Mouse (Mus musculus) cerebellum, adult 2 months (tissue): ENCODE results near the gene Spata2. TPM values are rescaled to one million over a fixed set of nuclear protein-coding genes. Genes with fewer than 3 reads are reported as not detected.

ENCODE experiments used
- DNase-seq, 2 experiments: peaks; one replicate each; pipeline ENCODE4 v3.0.0; 2021
- H3K27ac ChIP-seq: fragments of 200-500 bp; 2 replicates; pipeline ENCODE4 v1.5.1; 2012; ENCODE audit warnings: low read length, control low read depth, inconsistent platforms; ENCODE audit not compliant: insufficient read depth
- H3K27me3 ChIP-seq: fragments of 200-500 bp; 2 replicates; pipeline ENCODE4 v1.6.1; 2012; ENCODE audit warnings: inconsistent platforms, mild to moderate bottlenecking, low read length, moderate library complexity; ENCODE audit not compliant: control insufficient read depth, insufficient read depth
- H3K4me1 ChIP-seq: fragments of 200-500 bp; 2 replicates; pipeline ENCODE4 v1.6.1; 2011; ENCODE audit warnings: low read length; ENCODE audit not compliant: control insufficient read depth, insufficient read depth
- H3K4me3 ChIP-seq: fragments of 200-500 bp; replicated peaks from 2 replicates; pipeline ENCODE3; 2011; ENCODE audit warnings: mild to moderate bottlenecking, low read depth, low read length, control low read depth; ENCODE audit not compliant: insufficient read depth
- CTCF ChIP-seq: fragments of 200-500 bp; IDR thresholded peaks from 2 replicates; pipeline ENCODE4 v1.5.1; 2011; ENCODE audit warnings: low read depth, mild to moderate bottlenecking, control low read depth, low read length, moderate library complexity, borderline replicate concordance; ENCODE audit not compliant: insufficient read depth
- POLR2A ChIP-seq: fragments of 200-500 bp; IDR thresholded peaks from 2 replicates; pipeline ENCODE4 v1.6.1; 2011; ENCODE audit warnings: low read length, control low read depth, borderline replicate concordance; ENCODE audit not compliant: insufficient read depth
- WGBS: fragments of 180-500 bp; shearing (Covaris S2); methylation state at CpG from one replicate; pipeline ENCODE4 v1.1.7; 2018; 5-methylcytosine and 5-hydroxymethylcytosine counted together
- polyA plus RNA-seq: library from polyadenylated mRNA; depleted of rRNA; stranded (reverse); fragments of >200 nt; gene quantifications from 2 replicates; pipeline ENCODE4 v1.2.3, GENCODE M21; 2012

The Spata2 gene
- polyA plus RNA-seq, 1 experiment = 80.2 TPM

DNA sequence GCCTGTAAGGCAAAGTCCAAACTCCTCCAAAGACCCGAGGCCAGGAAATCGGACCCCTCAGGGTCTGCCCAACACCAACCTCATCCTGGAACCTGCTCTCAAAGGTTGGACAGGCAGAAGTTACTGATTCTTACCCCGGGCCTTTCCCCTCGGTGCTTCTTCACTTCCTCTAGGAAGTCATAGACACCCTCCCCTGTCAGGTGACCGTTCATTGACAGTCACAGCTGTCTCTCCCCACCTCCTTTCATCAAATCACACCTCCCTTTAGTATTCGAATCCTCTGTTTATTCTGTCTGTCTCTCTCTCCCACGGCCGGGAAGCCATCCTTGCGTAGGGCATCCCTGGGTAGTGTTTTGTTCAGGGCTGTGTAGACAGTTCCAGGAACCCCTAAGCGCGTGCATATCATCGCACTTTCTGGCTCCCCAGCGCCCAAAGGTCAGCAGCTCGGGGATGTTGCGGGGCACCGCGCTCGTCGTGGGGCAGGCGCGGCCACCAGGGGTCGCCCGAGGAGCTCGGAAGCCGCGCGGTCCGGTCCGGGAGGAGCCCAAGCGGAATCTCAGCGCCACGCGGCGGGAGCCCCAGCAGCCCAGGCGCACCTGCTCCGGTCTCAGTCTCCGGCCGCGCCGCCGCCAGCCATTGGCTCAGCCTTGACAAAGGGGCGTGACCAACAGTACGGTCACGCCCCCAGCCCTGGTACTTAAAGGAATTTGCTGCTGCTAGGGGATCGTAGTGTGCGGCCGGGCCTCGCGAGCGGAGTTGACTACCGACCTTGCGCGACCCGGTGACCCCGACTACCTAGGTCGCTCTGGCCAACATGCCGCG is 45.0 kb upstream of the Spata2 start, which contains the start of gene Snai1:
Gene Snai1, plus strand, starts transcription at position 720 of the 822 bp plus-strand sequence.
- TF ChIP-seq POLR2A = no peak
- TF ChIP-seq CTCF = peak; percentile 73
- no peaks in the 10 kb centered on the region for H3K27me3 ChIP-seq
- no peak within 1 kb of the TSS for H3K27ac ChIP-seq
- WGBS = 2% methylated on average over 58 of the region's 58 CpGs
- H3K4me1 ChIP-seq = no peaks in the 10 kb centered on the region
- peak within 1 kb of the TSS; percentile 38 for H3K4me3 ChIP-seq
- peak; percentile 87 to 88 for DNase-seq

DNA sequence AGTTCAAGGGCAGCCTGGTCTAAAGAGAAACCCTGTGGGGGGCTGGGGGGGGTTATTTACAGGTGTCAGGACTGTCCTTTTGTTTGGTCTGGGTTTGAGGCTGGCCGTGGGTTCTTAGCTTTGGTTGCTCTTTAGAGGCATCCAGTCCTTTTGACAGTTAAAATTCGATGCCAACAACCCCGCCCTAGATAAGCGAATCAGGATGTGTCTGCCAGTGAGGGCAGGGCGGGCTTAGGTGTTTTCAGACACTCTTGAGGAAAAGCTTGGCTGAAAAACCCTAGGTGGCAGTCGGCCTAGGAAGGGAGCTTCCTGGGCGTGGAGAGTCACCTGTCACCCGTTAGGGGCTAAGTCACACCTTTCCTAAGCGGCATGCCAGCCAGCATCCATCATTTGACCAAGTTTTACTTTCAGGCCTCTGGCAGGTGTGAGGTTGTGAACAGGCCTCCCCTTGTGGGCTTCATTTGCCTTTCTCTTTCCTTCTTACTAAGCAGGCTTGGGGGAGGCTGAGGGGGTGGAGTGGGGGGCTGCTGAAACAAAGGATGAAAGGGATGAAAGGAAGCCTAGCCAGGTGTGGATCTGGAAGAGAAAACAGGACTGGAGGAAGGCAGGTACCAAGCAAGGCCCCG is 43.7 kb upstream of the Spata2 start:
- Histone ChIP-seq H3K27me3 (no peaks in the 10 kb centered on the region), H3K4me3 (no peak overlapping the region)
- WGBS = 73% methylated on average over 10 of the region's 10 CpGs

DNA sequence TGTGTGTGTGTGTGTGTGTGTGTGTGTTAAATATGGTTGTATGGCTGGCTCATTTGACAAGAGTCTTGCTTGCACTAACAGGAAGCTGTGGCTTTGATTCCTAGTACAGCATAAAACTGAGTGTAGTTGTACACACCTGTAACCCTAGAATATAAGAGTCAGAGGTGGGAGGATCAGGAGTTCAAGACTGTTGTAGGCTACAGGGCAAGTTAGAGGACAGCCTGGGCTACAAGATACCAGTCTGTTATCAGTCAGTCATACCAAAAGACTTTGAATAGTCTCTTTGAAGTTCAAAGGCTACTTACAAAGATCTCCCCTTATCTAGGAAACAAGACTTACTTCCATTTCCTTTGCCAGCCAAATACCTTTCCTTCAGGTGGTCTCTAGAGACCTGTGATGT is 41.2 kb upstream of the Spata2 start:
- DNase-seq = no peak
- TF ChIP-seq CTCF (no peak), POLR2A (no peak)
- Histone ChIP-seq H3K27ac (no peak overlapping the region), H3K4me3 (no peak overlapping the region), H3K27me3 (no peaks in the 10 kb centered on the region), H3K4me1 (no peaks in the 10 kb centered on the region)

More for the DNA sequence above, 43.7 kb upstream of the Spata2 start:
- H3K27ac ChIP-seq = no peak overlapping the region
- DNase-seq = no peak
- no peaks in the 10 kb centered on the region for H3K4me1 ChIP-seq
- TF ChIP-seq CTCF (no peak), POLR2A (no peak)

DNA sequence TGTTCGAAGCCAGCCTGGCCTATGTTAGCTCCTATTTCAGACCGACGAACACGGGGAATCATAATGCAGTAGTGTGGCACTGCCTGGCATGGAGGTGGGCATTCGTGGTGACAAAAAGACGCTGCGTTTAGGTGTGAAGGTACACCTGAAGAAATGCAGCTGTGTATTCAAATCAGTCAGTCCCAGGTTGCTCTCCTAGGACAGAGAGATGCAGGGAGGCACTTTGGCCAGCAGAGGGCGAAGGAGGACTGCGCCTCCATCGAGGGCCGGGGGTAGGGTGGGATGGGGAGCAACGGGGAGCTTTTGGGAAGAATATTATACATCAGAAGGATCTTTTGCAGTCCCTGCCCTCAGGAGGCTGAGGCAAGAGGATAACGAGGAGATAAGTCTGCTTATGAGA is 39.4 kb upstream of the Spata2 start:
- Histone ChIP-seq H3K4me1 (no peaks in the 10 kb centered on the region), H3K27me3 (no peaks in the 10 kb centered on the region), H3K4me3 (no peak overlapping the region), H3K27ac (no peak overlapping the region)
- peak in 1 of 2 experiments; percentile 37 for DNase-seq
- peak; percentile 66 for TF ChIP-seq CTCF
- no peak for TF ChIP-seq POLR2A
- WGBS = 22% methylated on average over 13 of the region's 13 CpGs

DNA sequence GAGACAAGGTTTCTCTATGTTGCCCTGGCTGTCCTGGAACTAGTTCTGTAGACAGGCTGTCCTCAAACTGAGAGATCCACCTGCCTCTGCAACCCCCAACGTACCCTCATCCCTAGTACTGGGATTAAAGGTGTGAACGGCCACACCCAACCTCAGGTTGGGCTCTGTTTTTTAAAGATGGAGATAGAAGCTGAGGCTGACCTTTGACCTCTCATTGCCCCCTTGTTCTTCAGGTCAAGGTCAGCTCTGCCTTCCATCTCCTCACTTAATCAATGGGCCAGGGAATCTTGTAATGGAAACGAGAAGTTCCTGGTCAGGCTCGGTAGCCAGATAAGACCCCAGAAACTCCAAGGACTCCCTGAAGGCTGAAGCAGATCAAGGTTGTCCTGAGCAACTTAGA is 37.8 kb upstream of the Spata2 start:
- no peaks in the 10 kb centered on the region for H3K4me1 ChIP-seq
- no peak overlapping the region for H3K4me3 ChIP-seq
- H3K27me3 ChIP-seq = no peaks in the 10 kb centered on the region
- no peak overlapping the region for H3K27ac ChIP-seq
- no peak for TF ChIP-seq POLR2A
- TF ChIP-seq CTCF = no peak
- WGBS = 87% methylated on average over 4 of the region's 4 CpGs
- DNase-seq = no peak

DNA sequence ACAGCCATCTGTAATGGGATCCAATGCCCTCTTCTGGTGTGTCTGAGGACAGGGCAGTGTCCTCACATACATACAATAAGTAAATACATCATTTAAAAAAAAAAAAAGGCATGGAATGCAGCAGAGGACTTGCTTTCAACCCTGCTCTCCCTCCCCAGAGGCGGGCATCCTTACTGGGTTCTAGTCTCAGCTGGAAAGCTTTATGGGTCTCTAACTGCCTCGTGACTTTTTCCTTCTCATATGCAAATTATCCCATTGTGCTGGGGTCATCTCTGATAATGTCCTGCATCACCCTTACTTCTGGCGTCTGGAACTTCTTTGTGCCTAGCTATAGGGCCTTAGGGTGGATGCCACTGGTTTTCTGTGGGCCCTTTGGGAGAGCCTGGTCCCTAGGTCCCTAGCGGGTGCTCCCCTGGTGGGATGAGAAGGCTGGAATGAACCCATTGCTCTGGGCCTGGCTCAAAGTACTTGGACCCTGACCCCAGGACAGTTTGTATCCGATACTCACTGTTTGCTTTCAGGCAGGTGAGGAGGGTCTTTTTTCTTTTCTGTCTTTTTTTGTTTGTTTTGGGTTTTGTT is 37.3 kb upstream of the Spata2 start:
- DNase-seq = no peak
- H3K27ac ChIP-seq = no peak overlapping the region
- 59% methylated on average over 5 of the region's 5 CpGs for WGBS
- no peaks in the 10 kb centered on the region for H3K27me3 ChIP-seq
- no peaks in the 10 kb centered on the region for H3K4me1 ChIP-seq
- no peak overlapping the region for H3K4me3 ChIP-seq
- TF ChIP-seq POLR2A = no peak
- TF ChIP-seq CTCF = no peak

DNA sequence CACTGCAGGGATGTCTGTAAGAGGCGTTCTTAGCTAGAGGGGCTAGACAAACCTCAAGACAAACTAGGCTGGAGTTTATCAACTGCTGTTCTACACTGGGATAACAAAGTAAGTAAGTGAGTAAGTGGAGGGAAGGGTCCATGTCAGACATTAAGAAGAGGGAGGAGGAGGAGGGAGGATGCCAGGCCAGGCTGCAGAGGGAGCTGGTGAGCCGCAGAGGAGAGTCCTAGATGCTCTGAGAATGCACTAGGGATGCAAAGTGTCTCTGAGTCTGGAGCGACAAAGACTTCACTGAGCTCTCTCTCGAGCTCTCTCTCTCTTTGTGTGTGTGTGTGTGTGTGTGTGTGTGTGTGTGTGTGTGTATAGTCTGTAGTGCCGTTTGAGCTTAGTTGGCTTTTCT is 35.6 kb upstream of the Spata2 start:
- DNase-seq = no peak
- no peak overlapping the region for H3K4me3 ChIP-seq
- no peaks in the 10 kb centered on the region for H3K4me1 ChIP-seq
- no peaks in the 10 kb centered on the region for H3K27me3 ChIP-seq
- TF ChIP-seq POLR2A (no peak), CTCF (peak; percentile 49)
- 30% methylated on average over 5 of the region's 5 CpGs for WGBS
- no peak overlapping the region for H3K27ac ChIP-seq

DNA sequence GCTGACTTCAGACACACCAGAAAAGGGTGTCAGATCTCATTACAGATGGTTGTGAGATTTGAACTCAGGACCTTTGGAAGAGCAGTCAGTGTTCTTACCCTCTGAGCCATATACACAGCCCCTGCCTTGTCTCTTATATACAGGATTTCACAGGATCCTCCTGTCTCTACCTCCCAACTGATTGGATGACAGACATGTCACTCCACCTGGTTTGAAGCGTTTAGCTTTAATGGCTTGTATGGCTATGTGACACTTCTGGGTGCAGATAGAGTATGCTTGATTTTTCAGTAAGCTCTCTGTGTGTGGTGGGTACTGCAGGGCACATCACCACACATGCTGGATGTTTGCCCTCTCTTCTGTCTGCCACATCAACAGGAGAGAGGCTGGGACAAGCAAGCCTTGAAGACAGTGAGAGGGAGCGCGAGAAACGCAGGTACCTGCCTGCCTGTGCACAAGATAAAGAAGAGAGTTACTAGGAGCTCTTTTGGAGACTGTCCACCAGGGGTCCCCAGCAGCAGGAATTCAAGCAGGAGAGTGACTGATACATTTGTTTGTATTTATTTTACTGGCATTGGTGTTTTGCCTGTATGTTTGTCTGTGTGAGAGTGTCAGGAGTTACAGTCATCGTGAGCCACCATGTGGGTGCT is 27.0 kb upstream of the Spata2 start:
- Histone ChIP-seq H3K27ac (no peak overlapping the region), H3K27me3 (no peaks in the 10 kb centered on the region), H3K4me1 (peaks cover 3% of the 10 kb centered on the region; the same call in 1 of the 2 replicates), H3K4me3 (no peak overlapping the region)
- TF ChIP-seq POLR2A (no peak), CTCF (no peak)
- WGBS = 84% methylated on average over 5 of the region's 5 CpGs
- DNase-seq = no peak
